Mouse (Mus musculus) left cerebral cortex, postnatal 10 days (tissue): Measurements from ENCODE around the gene Fgfrl1. TPM values are rescaled to one million over a fixed set of nuclear protein-coding genes. Genes with fewer than 3 reads are reported as not detected.
"Not testable (repeated sequence)": the region's sequence is repeated elsewhere in the genome, so short reads cannot be mapped to it uniquely, and the experiment has no call there.

Experiments used
- DNase-seq, 2 experiments: peaks; one replicate each; pipeline ENCODE4 v3.0.0; 2021 to 2022; ENCODE audit warnings: low spot score in 2 of 2, mixed read lengths in 1 of 2; ENCODE audit errors: extremely low spot score in 1 of 2
- intact Hi-C: fragments of 180-260 bp; cut with DNase I; formaldehyde crosslinking; loops from one replicate; pipeline ENCODE4 v1.15.1; 2025
- total RNA-seq, 2 experiments: library from RNA; stranded (reverse); gene quantifications; 2 replicates each; pipeline ENCODE4 v1.2.3; 2021

Fgfrl1 gene
- total RNA-seq, 2 experiments from 2014 or later: 12.5 to 16.2 TPM

- no peak for DNase-seq
- intact Hi-C loops: no loop called here
Measured at GRCm38 (mm10) chr5:108724006-108724405, 31.8 kb downstream of the Fgfrl1 start.

DNA sequence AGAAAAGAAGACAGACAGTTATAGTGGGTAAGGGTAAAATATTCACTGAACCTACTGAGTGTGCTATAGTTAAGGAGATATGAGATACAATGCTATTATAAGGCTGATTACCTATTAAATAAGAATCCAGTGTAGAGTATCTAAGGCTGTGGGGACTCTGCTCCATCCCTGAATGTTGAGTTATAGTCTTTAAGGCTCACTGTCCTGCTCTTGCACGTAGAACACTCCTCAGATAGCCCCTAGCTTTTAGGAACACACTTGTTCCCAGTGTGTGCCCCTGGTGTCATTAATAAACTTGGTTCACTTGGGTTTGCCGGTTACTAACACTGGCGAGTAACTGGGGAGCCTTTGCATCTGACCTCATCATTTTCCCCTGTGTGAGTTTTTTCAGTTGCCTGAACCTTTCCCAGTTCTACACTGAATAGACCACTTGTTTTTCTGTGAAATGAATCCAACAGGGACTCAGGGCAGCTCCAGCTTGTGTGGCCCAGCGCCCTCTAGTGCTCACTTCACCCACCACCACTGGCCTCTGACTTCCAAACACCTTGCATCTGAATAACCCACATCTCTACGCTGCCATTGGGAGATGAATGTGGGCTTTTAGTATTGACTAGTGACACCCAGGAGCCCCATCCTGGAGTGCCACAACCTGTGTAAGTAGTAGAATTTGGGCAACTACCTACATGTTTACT, 34.5 kb downstream of the Fgfrl1 start:
- intact Hi-C loops: no loop called here

GRCm38 (mm10) chr5:108727425-108727824, 35.2 kb downstream of the Fgfrl1 start:
- intact Hi-C loops: no loop called here
- no peak for DNase-seq

More for the DNA sequence above, 34.5 kb downstream of the Fgfrl1 start:
- peak; percentile 58 to 67 for DNase-seq

DNA sequence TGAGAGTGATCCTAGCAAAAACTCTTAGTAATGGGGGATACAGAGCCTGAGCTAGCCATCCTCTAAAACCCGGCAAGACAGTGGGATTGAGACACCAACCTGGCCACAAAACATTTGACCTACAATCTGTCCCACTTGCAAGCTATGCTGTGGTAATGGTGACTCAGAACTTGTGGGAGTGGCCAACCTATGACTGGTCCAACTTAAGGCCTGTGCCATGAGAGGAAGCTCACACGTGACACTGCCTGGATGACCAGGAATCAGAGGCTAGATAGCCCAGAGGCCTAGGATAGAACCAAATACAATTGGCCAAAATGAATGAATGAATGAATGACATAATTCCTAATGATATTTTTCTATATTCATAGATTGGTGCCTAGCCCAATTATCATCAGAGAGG, 49.7 kb downstream of the Fgfrl1 start:
- no peak for DNase-seq
- intact Hi-C loops: no loop called here

DNA sequence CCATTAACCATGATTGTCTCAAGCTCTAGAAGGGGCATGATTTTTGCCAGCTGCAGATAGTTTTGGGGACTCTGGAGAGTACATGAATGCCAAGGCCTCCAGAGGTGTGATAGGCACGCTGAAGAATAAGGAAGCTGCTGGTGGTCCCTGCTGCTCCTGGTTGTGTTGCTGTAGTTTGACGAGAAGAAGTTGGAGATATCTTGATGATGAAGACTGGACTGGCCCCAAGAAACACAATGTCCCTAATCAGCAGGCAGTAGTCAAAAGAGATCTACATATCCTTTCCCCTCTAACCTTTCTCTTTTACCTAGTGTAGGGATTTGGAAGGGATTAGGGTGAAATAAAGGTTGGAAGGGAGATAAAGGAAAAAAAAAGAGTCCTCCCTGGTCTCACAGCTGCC, 50.4 kb downstream of the Fgfrl1 start:
- no peak for DNase-seq
- intact Hi-C loops: no loop called here

- DNase-seq: no peak
- intact Hi-C loops: no loop called here
Measured at GRCm38 (mm10) chr5:108743856-108744255, 51.7 kb downstream of the Fgfrl1 start.

DNA sequence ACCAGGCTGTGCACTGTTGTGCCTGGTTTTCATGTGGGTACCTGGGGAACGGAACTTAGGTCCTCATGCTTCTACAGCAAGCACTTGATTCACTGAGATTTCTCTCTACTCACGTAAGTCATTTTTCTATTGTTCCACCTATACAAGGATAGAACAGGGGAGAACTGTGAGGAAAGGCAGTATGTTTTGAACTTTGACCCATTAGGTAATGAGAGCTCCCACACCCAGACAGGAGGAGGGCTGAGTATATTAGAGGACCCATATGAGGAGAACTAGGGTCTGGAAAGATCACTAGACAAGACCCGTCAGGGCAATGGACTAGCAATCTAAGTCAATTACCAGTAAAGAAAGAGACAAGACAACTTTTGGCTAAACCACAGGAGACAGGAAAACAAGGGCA, 52.4 kb downstream of the Fgfrl1 start:
- intact Hi-C loops: no loop called here
- no peak for DNase-seq

GRCm38 (mm10) chr5:108750328-108751210, 58.4 kb downstream of the Fgfrl1 start:
- no peak for DNase-seq
- intact Hi-C loops: no loop called here

DNA sequence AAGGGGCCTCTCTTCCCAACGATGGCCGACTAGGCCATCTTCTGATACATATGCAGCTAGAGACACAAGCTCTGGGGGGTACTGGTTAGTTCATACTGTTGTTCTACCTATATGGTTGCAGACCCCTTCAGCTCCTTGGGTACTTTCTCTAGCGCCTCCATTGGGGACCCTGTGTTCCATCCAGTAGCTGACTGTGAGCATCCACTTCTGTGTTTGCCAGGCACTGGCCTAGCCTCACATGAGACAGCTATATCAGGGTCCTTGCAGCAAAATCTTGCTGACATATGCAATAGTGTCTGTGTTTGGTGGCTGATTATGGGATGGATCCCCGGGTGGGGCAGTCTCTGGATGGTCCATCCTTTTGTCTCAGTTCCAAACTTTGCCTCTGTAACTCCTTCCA, 59.1 kb downstream of the Fgfrl1 start:
- intact Hi-C loops, DNase-seq: not testable (repeated sequence)

Other genes starting within 250 kb of the Fgfrl1 start
- under 1 TPM; 0.14 to 0.30 TPM for gene Mfsd7a, start 243.5 kb upstream of the Fgfrl1 start, total RNA-seq
- 10 to 100 TPM; 61.4 to 67.5 TPM for gene Pcgf3, start 231.2 kb upstream of the Fgfrl1 start, total RNA-seq
- gene Cplx1, start 142.4 kb upstream of the Fgfrl1 start, total RNA-seq: 100 to 1,000 TPM; 381 to 412 TPM
- gene Gak, start 62.6 kb upstream of the Fgfrl1 start, total RNA-seq: 10 to 100 TPM; 88.2 to 97.3 TPM
- 10 to 100 TPM; 36.9 to 38.7 TPM for gene Tmem175, start 62.6 kb upstream of the Fgfrl1 start, total RNA-seq
- gene Idua, start 32.1 kb upstream of the Fgfrl1 start, total RNA-seq: 1 to 10 TPM; 6.7 to 8.2 TPM
- gene Dgkq, start 22.7 kb upstream of the Fgfrl1 start, total RNA-seq: 10 to 100 TPM; 52.6 to 54.6 TPM
- gene Slc26a1, start 16.8 kb upstream of the Fgfrl1 start, total RNA-seq: 1 to 10 TPM; 2.6 to 2.8 TPM
- not detected for gene Rnf212, start 82.6 kb downstream of the Fgfrl1 start, total RNA-seq
- not detected for gene Tmed11, start 103.0 kb downstream of the Fgfrl1 start, total RNA-seq
- not detected for gene Vmn2r8, start 116.5 kb downstream of the Fgfrl1 start, total RNA-seq
- not detected for gene Vmn2r9, start 160.2 kb downstream of the Fgfrl1 start, total RNA-seq